Mouse (Mus musculus) embryonic fibroblast, embryonic 13.5 days (primary cell): ENCODE results near the gene Arhgap11a. TPM values are rescaled to one million over a fixed set of nuclear protein-coding genes. Genes with fewer than 3 reads are reported as not detected.

Experiments used
- H3K27ac ChIP-seq: 2 replicates; pipeline ENCODE4 v1.5.1; 2012; ENCODE audit warnings: low read length, control low read depth, inconsistent platforms; ENCODE audit not compliant: insufficient read depth
- H3K4me1 ChIP-seq: 2 replicates; pipeline ENCODE4 v1.6.1; 2011; ENCODE audit warnings: low read length; ENCODE audit not compliant: control insufficient read depth, insufficient read depth
- H3K4me3 ChIP-seq: 2 replicates; pipeline ENCODE4 v1.5.1; 2011; ENCODE audit warnings: mild to moderate bottlenecking, control low read depth, low read length; ENCODE audit not compliant: insufficient read depth
- CTCF ChIP-seq: IDR thresholded peaks from 2 replicates; pipeline ENCODE4 v1.5.1; 2011; ENCODE audit warnings: mild to moderate bottlenecking, control low read depth, low read length, moderate library complexity, borderline replicate concordance; ENCODE audit not compliant: insufficient read depth
- POLR2A ChIP-seq: IDR thresholded peaks from 2 replicates; pipeline ENCODE4 v1.6.1; 2011; ENCODE audit warnings: low read depth, mild to moderate bottlenecking, control low read depth, low read length, moderate library complexity
- polyA plus RNA-seq: library from polyadenylated mRNA; stranded (reverse); fragments of >200 nt; gene quantifications from 2 replicates; pipeline ENCODE4 v1.2.4, GENCODE M21; 2011; ENCODE audit warnings: low read depth; ENCODE audit not compliant: missing spikeins, insufficient read length

The Arhgap11a gene
- polyA plus RNA-seq, 1 experiment, result 32.9 TPM

DNA sequence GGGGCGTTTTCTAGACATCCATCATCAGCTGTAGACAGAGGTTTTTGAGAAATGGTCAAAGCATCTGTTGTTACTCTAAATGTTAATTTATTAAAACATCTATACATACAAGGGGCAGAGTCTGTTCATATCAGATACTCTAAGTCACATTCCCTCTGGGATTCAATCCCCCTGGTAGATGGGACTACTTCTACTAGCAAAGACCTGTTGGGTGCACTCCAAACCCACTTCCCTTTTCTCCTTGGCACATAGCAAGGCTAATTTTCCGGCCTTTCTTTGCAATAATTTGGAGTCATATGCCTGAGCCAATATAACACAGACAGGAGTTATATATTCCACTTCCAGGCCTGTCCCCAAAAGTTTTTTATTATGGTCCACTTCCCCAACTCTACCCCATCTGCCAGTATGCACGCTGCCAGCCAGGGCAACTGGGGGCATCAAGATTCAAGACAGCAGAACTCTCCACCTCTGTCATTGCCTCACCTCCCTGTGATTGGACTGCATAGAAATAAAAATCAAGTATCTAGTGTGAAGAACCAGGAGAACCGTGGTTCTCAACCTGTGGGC is 59.6 kb downstream of the Arhgap11a start:
- Histone ChIP-seq H3K4me1 (no peaks in the 10 kb centered on the region; the same call in 1 of the 2 replicates), H3K27ac (no peak overlapping the region), H3K4me3 (no peak overlapping the region)
- TF ChIP-seq CTCF (no peak), POLR2A (no peak)

DNA sequence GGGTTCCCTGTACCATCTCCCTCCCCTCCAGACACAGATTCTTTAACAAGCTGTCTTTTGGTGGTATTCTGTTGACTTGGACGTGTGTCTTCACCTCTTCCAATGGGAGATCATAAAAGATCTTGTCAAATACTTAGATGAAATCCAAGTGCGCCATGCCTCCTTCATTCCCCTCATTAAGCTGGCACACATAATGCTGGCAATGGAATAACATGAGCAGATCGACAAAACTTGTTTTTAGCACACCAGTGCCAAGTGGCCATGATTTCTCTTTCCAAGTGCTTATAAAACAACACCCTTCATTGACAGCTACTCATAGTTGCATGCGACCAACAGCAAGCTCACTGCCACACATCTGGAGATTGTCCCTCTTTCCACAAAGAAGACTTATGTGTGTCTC is 60.6 kb downstream of the Arhgap11a start:
- no peak for TF ChIP-seq CTCF
- TF ChIP-seq POLR2A, result no peak
- Histone ChIP-seq H3K4me3 (no peak overlapping the region), H3K4me1 (no peaks in the 10 kb centered on the region; the same call in 1 of the 2 replicates), H3K27ac (no peak overlapping the region)

DNA sequence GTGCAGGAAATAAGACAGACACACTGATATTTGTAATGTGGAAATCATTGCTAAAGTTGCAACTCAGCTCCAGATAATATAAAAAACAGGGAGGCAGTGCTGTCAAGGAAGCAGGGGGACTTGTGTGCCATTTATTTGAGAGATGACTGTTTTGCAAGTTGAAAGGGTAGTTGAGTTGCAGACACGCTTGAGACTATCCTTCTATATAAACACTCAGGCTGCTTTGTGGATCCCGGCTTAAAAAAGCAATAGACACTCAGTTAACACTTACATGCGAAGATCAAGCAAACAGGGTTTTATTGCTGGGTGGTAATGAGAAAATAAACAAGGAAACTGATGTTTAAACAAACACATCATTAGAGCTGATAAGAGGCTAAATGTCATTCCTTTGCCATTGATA is 63.6 kb downstream of the Arhgap11a start:
- no peak for TF ChIP-seq CTCF
- TF ChIP-seq POLR2A, result no peak
- Histone ChIP-seq H3K27ac (no peak overlapping the region), H3K4me3 (no peak overlapping the region), H3K4me1 (no peaks in the 10 kb centered on the region; the same call in 1 of the 2 replicates)

DNA sequence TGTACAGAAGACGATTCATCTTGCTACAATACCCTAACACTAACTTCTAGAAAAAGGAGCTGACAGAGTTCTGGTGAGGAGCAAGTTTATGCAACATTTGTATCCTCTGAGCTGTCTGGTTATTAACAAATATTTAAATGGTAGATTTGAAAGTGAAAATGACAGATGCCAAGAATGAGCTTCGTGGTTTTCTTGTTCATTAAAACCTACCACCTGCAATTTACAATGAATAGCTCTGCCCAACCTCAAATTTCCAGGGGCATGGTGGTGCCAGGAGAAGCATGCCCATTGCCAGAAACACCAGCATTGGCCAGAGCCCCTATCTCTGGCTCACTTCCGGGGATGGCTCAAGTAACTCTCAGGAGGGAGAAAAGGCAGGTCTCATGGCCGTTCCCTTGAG is 66.9 kb downstream of the Arhgap11a start:
- TF ChIP-seq POLR2A (no peak), CTCF (no peak)
- no peak overlapping the region for H3K4me3 ChIP-seq
- H3K27ac ChIP-seq, result no peak overlapping the region
- no peaks in the 10 kb centered on the region for H3K4me1 ChIP-seq

Other genes with a start within 250 kb of the Arhgap11a start
- 311 and 551 TPM in 2 replicates for gene Grem1, start 90.0 kb downstream of the Arhgap11a start, polyA plus RNA-seq
- gene Scg5, start 19.5 kb downstream of the Arhgap11a start, polyA plus RNA-seq, result 0.72 and 0.82 TPM in 2 replicates
- not detected in 2 replicates for gene Gjd2, start 165.0 kb upstream of the Arhgap11a start, polyA plus RNA-seq
- 1.2 TPM in 1 of 2 replicates, not detected in the other for gene Actc1, start 204.9 kb upstream of the Arhgap11a start, polyA plus RNA-seq